Mouse (Mus musculus) heart, embryonic 14.5 days (tissue): Measurements from ENCODE around the gene Gm20431. TPM values are rescaled to one million over a fixed set of nuclear protein-coding genes. Genes with fewer than 3 reads are reported as not detected.
A peak's percentile ranks its signal among the peaks of the same experiment; 100 is the strongest.

ENCODE experiments used
- ATAC-seq: fragments of 200-750 bp; cut with Nextera tagmentation; 2 replicates; pipeline ENCODE4 v1.8.0; 2017; ENCODE audit warnings: low read depth, moderate TSS enrichment; ENCODE audit not compliant: insufficient number of reproducible peaks, insufficient read depth, low FRiP score
- H3K27ac ChIP-seq, 2 experiments: fragments of 200-500 bp in 1 of 2; fragments of 300-500 bp in 1 of 2; sonication (generic) in 1 of 2; replicated peaks in 1 of 2; 2 replicates each; pipeline ENCODE4 v1.5.1; 2012 to 2014; ENCODE audit warnings: low read depth in 2 of 2, low read length in 2 of 2, control low read depth in 1 of 2, mild to moderate bottlenecking in 1 of 2, mixed read lengths in 1 of 2; ENCODE audit not compliant: control insufficient read depth in 1 of 2, insufficient read depth in 1 of 2
- H3K27me3 ChIP-seq: fragments of 300-500 bp; sonication (generic); 2 replicates; pipeline ENCODE4 v1.6.1; 2014; ENCODE audit warnings: mild to moderate bottlenecking, low read length, control low read depth; ENCODE audit not compliant: control insufficient read depth, insufficient read depth
- H3K36me3 ChIP-seq: fragments of 300-500 bp; sonication (generic); 2 replicates; pipeline ENCODE4 v1.6.1; 2014; ENCODE audit warnings: mild to moderate bottlenecking, control low read depth, low read length, mixed read lengths; ENCODE audit not compliant: control insufficient read depth, insufficient read depth
- H3K4me1 ChIP-seq, 2 experiments: fragments of 200-500 bp in 1 of 2; fragments of 300-500 bp in 1 of 2; sonication (generic) in 1 of 2; 2 replicates each; pipeline ENCODE4 v1.6.1; 2012 to 2014; ENCODE audit warnings: low read length in 2 of 2, control low read depth in 1 of 2, mixed read lengths in 1 of 2; ENCODE audit not compliant: control insufficient read depth in 2 of 2, insufficient read depth in 2 of 2
- H3K4me2 ChIP-seq: fragments of 300-500 bp; sonication (generic); 2 replicates; pipeline ENCODE4 v1.6.1; 2014; ENCODE audit warnings: mild to moderate bottlenecking, low read length
- H3K4me3 ChIP-seq, 2 experiments: fragments of 200-500 bp in 1 of 2; fragments of 300-500 bp in 1 of 2; sonication (generic) in 1 of 2; 2 replicates each; pipeline ENCODE4 v1.5.1; 2012 to 2014; ENCODE audit warnings: low read length in 2 of 2, mild to moderate bottlenecking in 2 of 2, control low read depth in 1 of 2, low read depth in 1 of 2, moderate library complexity in 1 of 2; ENCODE audit not compliant: control insufficient read depth in 1 of 2, insufficient read depth in 1 of 2
- H3K9ac ChIP-seq: fragments of 300-500 bp; sonication (generic); 2 replicates; pipeline ENCODE4 v1.6.1; 2014; ENCODE audit warnings: mild to moderate bottlenecking, low read length
- H3K9me3 ChIP-seq: fragments of 300-500 bp; sonication (generic); 2 replicates; pipeline ENCODE4 v1.6.1; 2016; ENCODE audit warnings: low read length, control low read depth; ENCODE audit not compliant: control insufficient read depth
- WGBS: fragments of 180-500 bp; shearing (Covaris S2); extraction: QIAGEN DNeasy Blood & Tissue Kit; methylation state at CpG from one replicate; pipeline ENCODE4 v1.1.7; 2014; 5-methylcytosine and 5-hydroxymethylcytosine counted together
- polyA plus RNA-seq: library from polyadenylated mRNA; unstranded; fragments of >200 nt; fragmentation: Nextera tagmentation; extraction: Ambion mirVana; gene quantifications from 2 replicates; pipeline ENCODE4 v1.2.1, GENCODE M21; 2014

Gm20431 gene
- polyA plus RNA-seq, 1 experiment from 2014 or later: 0.19 TPM

- ATAC-seq: no peak
- H3K27me3 ChIP-seq: no peaks in the 10 kb centered on the region
- H3K9me3 ChIP-seq: no peaks in the 10 kb centered on the region
- H3K27ac ChIP-seq: no peak overlapping the region
- 84% methylated on average over 7 of the region's 7 CpGs for WGBS
- H3K9ac ChIP-seq: no peak overlapping the region
- peaks cover 21% of the 10 kb centered on the region for H3K36me3 ChIP-seq
- H3K4me1 ChIP-seq: peaks cover 35 to 58% of the 10 kb centered on the region in 2 experiments
- H3K4me2 ChIP-seq: no peak overlapping the region
- no peak overlapping the region for H3K4me3 ChIP-seq
Measured at GRCm38 (mm10) chr2:167627019-167627418, 34.3 kb downstream of the Gm20431 start.

DNA sequence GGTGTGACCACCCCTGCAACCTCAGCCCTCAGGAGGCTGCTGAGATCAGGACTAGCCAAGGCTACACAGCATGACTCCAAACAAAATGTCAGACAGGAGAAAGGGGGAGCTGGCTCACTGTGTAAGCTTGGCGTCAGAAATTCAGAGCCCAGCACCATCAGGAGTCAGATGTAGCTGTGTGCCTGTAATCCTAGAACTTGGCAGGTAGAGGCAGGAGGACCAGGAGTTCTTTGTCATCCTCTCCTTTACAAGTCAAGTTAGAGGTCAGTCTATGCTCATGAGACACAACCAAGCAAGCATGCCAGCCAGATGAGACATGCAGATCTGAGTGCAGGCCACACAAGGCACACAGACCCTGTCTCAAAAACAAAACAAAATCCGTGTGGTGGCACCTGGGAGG, 35.6 kb downstream of the Gm20431 start:
- Histone ChIP-seq H3K36me3 (peaks cover 21% of the 10 kb centered on the region), H3K4me3 (no peak overlapping the region), H3K4me1 (peaks cover 40 to 62% of the 10 kb centered on the region in 2 experiments), H3K9me3 (no peaks in the 10 kb centered on the region), H3K27me3 (no peaks in the 10 kb centered on the region), H3K4me2 (no peak overlapping the region), H3K9ac (no peak overlapping the region), H3K27ac (0 out of 4 replicates have a peak overlapping the region, but pooled peaks of 1 of the 2 experiments have one; percentile 26)
- 45% methylated on average over 2 of the region's 2 CpGs for WGBS
- no peak for ATAC-seq

GRCm38 (mm10) chr2:167624368-167625075, 36.8 kb downstream of the Gm20431 start:
- Histone ChIP-seq H3K9ac (no peak overlapping the region), H3K4me2 (no peak overlapping the region), H3K4me1 (peaks cover 29 to 51% of the 10 kb centered on the region in 2 experiments), H3K27me3 (no peaks in the 10 kb centered on the region), H3K27ac (no peak overlapping the region), H3K9me3 (no peaks in the 10 kb centered on the region), H3K4me3 (no peak overlapping the region), H3K36me3 (peaks cover 21% of the 10 kb centered on the region)
- WGBS: 89% methylated on average over 6 of the region's 6 CpGs
- ATAC-seq: no peak

- Histone ChIP-seq H3K27me3 (no peaks in the 10 kb centered on the region), H3K9me3 (no peaks in the 10 kb centered on the region), H3K4me1 (peaks cover 16 to 36% of the 10 kb centered on the region in 2 experiments), H3K36me3 (peaks cover 16% of the 10 kb centered on the region), H3K4me2 (no peak overlapping the region), H3K27ac (no peak overlapping the region), H3K4me3 (no peak overlapping the region), H3K9ac (no peak overlapping the region)
- no peak for ATAC-seq
- 42% methylated on average over 5 of the region's 5 CpGs for WGBS
Measured at GRCm38 (mm10) chr2:167622965-167623364, 38.3 kb downstream of the Gm20431 start.

DNA sequence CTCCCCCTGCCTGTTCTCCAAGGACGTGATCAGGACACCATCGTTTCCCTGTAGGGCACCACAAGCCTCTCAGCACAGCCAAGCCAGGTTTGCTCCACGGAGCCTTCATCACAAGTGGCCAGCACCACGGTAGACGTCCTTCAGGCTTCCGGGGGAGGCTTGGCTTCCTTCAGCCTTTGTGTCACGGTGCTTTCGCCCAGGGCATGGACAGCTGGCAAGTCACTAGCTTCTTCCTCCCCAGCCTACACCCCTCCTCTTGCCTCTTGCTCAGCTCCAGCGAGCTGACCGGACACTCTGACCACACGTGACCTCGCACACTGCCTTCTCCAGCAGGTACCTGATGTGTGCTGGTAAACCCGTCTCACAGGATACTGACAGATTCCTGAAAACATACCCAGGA, 38.9 kb downstream of the Gm20431 start:
- Histone ChIP-seq H3K27ac (0 out of 4 replicates have a peak overlapping the region, but pooled peaks of 1 of the 2 experiments have one; percentile 8), H3K27me3 (no peaks in the 10 kb centered on the region), H3K4me2 (no peak overlapping the region), H3K9ac (peak overlapping the region; percentile 1; the same call in 1 of the 2 replicates), H3K9me3 (no peaks in the 10 kb centered on the region), H3K36me3 (peaks cover 13% of the 10 kb centered on the region), H3K4me1 (peaks cover 16 to 35% of the 10 kb centered on the region in 2 experiments), H3K4me3 (no peak overlapping the region)
- 61% methylated on average over 13 of the region's 13 CpGs for WGBS
- no peak for ATAC-seq

GRCm38 (mm10) chr2:167621255-167622087, 39.8 kb downstream of the Gm20431 start:
- Histone ChIP-seq H3K36me3 (peaks cover 15% of the 10 kb centered on the region), H3K9ac (peak overlapping the region; percentile 1; the same call in 1 of the 2 replicates), H3K4me1 (peaks cover 16 to 30% of the 10 kb centered on the region in 2 experiments), H3K9me3 (no peaks in the 10 kb centered on the region), H3K27ac (no peak overlapping the region; a peak in 1 of 4 replicates), H3K4me3 (no peak overlapping the region), H3K27me3 (no peaks in the 10 kb centered on the region), H3K4me2 (no peak overlapping the region)
- WGBS: 69% methylated on average over 9 of the region's 9 CpGs
- no peak for ATAC-seq

GRCm38 (mm10) chr2:167617472-167617871, 43.8 kb downstream of the Gm20431 start:
- Histone ChIP-seq H3K27ac (no peak overlapping the region), H3K36me3 (peaks cover 53% of the 10 kb centered on the region), H3K4me1 (peaks cover 12 to 13% of the 10 kb centered on the region in 2 experiments), H3K4me2 (no peak overlapping the region), H3K4me3 (no peak overlapping the region), H3K27me3 (no peaks in the 10 kb centered on the region), H3K9me3 (no peaks in the 10 kb centered on the region), H3K9ac (no peak overlapping the region)
- no peak for ATAC-seq
- 43% methylated on average over 4 of the region's 4 CpGs for WGBS
